Mouse (Mus musculus): ENCODE results near the gene Ino80e.

- TF ChIP-seq EP300 (IDR thresholded peaks at IDR 0.05; ENCODE audit: low read depth) (no peak), CTCF (IDR thresholded peaks at IDR 0.05; ENCODE audit: low read depth) (no peak)
These were observed 8.7 kb downstream of the Ino80e start for GRCm38 (mm10) chr7:126853454-126853853.

Data from liver, embryonic 14.5 days (tissue).